Mouse (Mus musculus) lung, adult 2 months (tissue): ENCODE results near the gene Dlgap1.

Source experiments
- CTCF ChIP-seq: fragments of 200-500 bp; IDR thresholded peaks from 2 replicates; pipeline ENCODE4 v1.5.1; 2011; ENCODE audit warnings: mild to moderate bottlenecking, low read length, control low read depth; ENCODE audit not compliant: insufficient read depth
- POLR2A ChIP-seq: fragments of 200-500 bp; IDR thresholded peaks from 2 replicates; pipeline ENCODE4 v1.6.1; 2011; ENCODE audit warnings: low read depth, mild to moderate bottlenecking, control low read depth, low read length, borderline replicate concordance; ENCODE audit errors: extremely low read depth

DNA sequence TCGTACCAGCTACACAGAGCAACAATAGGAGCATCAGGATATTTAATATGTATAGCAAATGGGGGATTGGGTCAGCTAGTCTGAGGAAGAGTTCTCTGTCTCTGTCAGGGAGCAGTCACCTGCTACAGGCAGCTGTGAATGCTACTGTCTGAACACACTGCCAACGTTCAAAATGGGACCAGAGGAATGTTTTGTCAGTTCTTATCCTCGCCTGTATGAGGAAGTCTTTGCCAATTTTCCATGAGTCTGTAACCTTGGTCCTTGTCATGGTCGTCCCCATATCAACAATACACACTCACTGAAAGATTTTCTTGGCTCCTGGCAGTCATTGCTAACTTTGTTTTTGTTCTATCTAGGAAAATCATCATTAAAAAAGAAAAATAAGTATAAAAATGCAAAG is 51.5 kb downstream of the Dlgap1 start:
- TF ChIP-seq CTCF (no peak), POLR2A (no peak)
